Mouse (Mus musculus): ENCODE data around the gene Snrpa. TPM values are rescaled to one million over a fixed set of nuclear protein-coding genes. Genes with fewer than 3 reads are reported as not detected.

Snrpa gene
- 112 to 116 TPM (median 114 TPM) in 4 replicates for total RNA-seq (2023)

GRCm38 (mm10) chr7:27195681-27196611, at the start of gene Snrpa, which contains the start of gene BC024978:
Gene Snrpa (minus strand): TSS chr7:27196271.
Gene BC024978 (plus strand): TSS chr7:27195781.

GRCm38 (mm10) chr7:27232781-27233281, 36.8 kb upstream of the Snrpa start, which contains the start of gene Coq8b:
Gene Coq8b (plus strand): TSS chr7:27233023.

GRCm38 (mm10) chr7:27228281-27228821, 32.3 kb upstream of the Snrpa start, which contains the start of gene Itpkc:
Gene Itpkc (minus strand): TSS chr7:27228661.

DNA sequence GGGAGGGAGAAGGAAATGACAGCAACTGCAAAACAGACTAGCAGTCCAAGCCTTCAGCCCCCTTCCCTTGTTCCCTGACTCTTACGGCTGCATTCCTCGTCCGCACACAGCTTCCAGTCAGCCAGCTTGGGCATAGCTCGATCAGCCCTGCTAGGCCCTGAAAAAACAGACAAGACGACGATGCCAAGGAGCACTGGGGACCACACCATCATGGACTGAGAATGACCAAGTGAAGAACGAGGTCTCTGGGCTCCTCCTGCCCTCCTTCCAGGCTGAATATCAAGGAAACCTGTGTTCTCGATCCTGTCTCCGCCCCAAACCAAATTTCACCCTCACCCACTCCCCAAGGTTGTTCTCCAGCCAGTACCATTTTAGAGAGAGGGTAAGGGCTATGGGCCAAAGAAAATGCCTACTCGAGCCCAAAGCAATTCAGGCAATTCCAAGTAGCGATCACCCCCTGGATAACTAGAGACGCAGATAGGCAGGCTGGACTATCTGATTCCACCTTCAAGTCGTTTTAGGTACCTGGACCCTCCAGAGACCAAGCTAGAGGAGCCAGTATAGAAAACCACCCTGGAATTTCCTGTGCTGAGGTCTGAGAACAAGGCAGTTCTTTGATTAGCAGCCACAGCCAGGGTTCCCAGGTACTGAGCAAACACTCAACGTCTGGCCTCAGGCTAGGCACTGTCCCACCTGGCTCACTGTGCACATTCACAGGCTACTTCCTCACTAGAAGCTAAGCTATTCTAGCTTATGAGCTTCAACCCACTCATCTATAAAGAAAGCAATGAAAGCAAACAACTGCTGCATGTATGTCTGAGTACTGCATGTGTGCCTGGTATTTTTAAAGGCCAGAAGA, 15.0 kb downstream of the Snrpa start, which contains the start of the genes Gm21983 and Mia:
Gene Gm21983 (minus strand): TSS at position 250 of the 859 bp plus-strand sequence.
Gene Mia (minus strand): TSS at position 321 of the 859 bp plus-strand sequence.

DNA sequence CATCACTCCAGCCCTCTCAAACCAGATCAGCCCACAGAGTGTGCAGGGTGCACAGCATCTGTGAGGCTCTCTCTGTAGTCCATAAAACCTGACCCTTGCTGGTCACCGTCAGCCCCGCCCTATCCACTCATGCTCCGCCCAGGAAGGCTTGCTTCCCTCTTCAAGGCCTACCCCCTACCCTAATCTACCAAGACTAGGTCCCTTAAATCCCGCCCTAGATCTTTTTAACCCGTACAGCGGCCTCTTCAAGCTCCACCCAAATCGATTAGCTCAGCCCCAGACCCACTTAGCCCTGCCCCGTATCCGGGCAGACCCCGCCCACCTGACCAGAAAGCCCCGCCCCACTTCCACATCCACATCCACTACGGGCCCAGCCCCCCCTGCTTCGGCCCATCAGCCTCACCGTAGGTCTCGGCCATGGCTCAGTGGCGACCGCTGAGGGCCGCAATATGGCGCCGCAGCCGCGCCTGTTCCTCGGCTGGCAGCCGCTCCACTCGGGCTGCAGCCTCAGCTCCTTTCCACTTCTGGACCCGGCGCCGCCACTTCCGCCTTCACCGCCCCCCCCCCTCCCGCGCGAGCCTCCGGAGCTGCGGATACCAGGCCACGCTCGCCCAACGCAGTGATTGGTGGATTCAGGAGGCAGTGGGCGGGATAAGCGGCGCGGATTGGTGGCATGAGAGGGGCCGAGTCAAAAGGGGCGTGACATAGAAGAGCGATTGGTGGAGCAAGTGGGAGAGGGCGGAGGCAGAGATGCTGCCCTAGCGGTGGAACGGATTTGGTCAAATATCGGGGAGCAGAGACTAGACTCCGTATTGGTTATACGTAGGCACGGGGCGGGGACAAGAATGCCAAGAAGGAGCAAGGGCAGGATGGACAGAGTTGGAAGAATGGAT, 17.5 kb downstream of the Snrpa start, which contains the start of gene Rab4b:
Gene Rab4b (minus strand): TSS at position 573 of the 893 bp plus-strand sequence.

DNA sequence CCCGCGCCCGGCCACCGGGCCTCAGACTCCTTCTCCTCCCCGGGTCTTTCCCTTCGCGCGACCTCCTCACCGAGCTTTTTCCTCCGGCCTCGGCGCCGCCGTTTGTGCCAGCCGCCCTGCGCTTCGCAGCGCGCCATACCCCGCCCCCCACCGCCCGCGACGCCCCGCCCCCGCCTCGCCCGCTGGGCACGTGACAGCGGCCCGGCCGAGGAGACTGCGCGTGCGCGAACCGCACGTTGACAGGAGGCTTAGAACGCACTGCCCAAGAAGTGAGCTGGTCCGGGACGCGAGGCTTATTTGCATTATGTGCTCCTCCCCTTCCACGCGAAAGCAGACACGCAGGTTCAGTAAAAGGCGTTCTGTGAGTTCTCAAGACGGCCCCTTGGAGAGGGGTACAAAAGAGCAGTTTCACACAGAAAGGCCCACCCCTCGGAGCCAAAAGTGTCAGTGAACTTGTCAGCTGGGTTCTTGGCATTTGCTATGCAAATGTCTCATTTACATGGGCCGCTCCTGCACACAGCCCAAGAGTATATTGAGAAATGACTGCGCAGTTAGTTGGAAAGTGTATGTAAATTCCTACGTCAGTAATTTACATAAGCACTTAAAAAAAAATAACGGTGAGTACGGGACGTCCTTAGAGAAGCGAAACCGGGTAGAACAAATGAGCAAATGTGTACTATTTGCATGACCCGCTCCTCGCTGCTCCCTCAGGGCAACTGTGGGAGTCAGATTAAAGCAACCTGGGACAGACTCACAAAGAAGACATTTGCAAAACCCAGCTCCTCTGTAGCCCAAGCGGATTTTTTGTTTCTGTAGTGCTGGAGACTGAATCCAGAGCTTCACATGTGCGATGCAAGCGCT, 29.2 kb downstream of the Snrpa start, which contains the start of gene Egln2:
Gene Egln2 (minus strand): TSS at position 189 of the 861 bp plus-strand sequence.

GRCm38 (mm10) chr7:27153205-27153764, 42.8 kb downstream of the Snrpa start, which contains the start of gene Cyp2t4:
Gene Cyp2t4 (plus strand): TSS chr7:27153714.

Other genes starting within 250 kb of the Snrpa start
- not detected in 4 replicates for gene Cyp2a12, start 167.2 kb downstream of the Snrpa start, total RNA-seq (2023)
- not detected in 4 replicates for gene Cyp2f2, start 76.4 kb downstream of the Snrpa start, total RNA-seq (2023)
- gene Cyp2t4, start 42.6 kb downstream of the Snrpa start, total RNA-seq (2023) = not detected in 4 replicates
- gene Egln2, start 29.5 kb downstream of the Snrpa start, total RNA-seq (2023) = 177 to 204 TPM (median 188 TPM) in 4 replicates
- gene Rab4b, start 17.4 kb downstream of the Snrpa start, total RNA-seq (2023) = 147 to 182 TPM (median 171 TPM) in 4 replicates
- gene Gm21983, start 15.2 kb downstream of the Snrpa start, total RNA-seq (2023) = not detected in 4 replicates
- gene Mia, start 15.1 kb downstream of the Snrpa start, total RNA-seq (2023) = 1.1 to 3.3 TPM (median 1.2 TPM) in 3 of 4 replicates, not detected in the other
- gene BC024978, start 490 bp downstream of the Snrpa start, total RNA-seq (2023) = 11.5 to 19.8 TPM (median 17.1 TPM) in 4 replicates
- gene Itpkc, start 32.4 kb upstream of the Snrpa start, total RNA-seq (2023) = 18.8 to 22.0 TPM (median 20.4 TPM) in 4 replicates
- gene Coq8b, start 36.8 kb upstream of the Snrpa start, total RNA-seq (2023) = 24.1 to 29.2 TPM (median 27.8 TPM) in 4 replicates
- gene Numbl, start 62.2 kb upstream of the Snrpa start, total RNA-seq (2023) = 1.4 to 2.6 TPM (median 2.1 TPM) in 4 replicates
- gene Ltbp4, start 141.4 kb upstream of the Snrpa start, total RNA-seq (2023) = 0.83 to 1.2 TPM (median 1.0 TPM) in 4 replicates
- gene Shkbp1, start 159.7 kb upstream of the Snrpa start, total RNA-seq (2023) = 85.2 to 97.4 TPM (median 91.1 TPM) in 4 replicates
- gene Gm20479, start 161.1 kb upstream of the Snrpa start, total RNA-seq (2023) = 7.5 to 14.1 TPM (median 9.1 TPM) in 3 of 4 replicates, not detected in the other

Data from B cell, adult 62 days (primary cell).